Mouse (Mus musculus) MEL-GATA-1-ER (cell line): ENCODE data around the gene Cd36.
A peak's percentile ranks its signal among the peaks of the same experiment; 100 is the strongest.

Source experiments
- DNase-seq: peaks from one replicate; pipeline ENCODE4 v3.0.0-alpha.2; 2012; ENCODE audit warnings: low read depth; ENCODE audit errors: extremely low read depth

The Cd36 gene

DNA sequence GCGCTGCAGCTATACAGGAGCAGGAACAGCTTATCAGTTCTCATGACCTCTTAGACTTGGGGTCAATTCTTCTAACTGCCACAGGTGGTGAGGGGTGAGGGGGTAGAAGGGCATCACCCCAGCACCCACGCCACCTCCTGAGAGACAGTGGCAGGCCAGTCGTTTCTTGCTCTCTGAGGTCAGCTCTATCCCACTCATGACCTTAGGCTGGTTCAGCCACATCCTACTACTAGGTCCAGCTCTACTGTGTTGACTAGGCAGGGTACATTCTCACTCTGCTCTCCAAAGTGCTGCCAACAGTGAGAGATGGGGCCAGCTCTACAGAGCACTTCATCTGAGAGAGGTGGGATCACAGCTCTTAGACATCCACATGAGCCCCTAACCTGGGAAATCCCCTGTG lies 30.2 kb downstream of the Cd36 start:
- DNase-seq, result no peak

DNA sequence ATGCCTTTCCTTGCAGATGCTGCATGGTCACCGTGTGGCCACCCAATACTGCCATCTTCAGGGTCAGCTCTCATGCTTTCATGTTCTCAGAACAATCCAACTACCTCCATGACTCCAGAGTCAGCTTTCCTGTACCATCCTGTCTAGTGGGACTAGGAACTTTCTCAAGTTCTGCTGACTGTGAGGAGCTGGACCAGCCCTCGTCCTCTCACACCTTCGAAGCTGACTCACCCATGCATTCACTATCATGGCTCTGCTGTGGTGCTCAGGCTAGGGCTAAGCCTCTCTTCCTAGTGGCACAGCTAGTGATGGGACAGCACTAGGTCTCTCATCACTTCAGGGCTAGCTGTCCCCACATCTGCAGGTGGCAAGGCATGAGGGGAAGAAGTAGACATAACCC lies 30.7 kb downstream of the Cd36 start:
- DNase-seq, result no peak

DNA sequence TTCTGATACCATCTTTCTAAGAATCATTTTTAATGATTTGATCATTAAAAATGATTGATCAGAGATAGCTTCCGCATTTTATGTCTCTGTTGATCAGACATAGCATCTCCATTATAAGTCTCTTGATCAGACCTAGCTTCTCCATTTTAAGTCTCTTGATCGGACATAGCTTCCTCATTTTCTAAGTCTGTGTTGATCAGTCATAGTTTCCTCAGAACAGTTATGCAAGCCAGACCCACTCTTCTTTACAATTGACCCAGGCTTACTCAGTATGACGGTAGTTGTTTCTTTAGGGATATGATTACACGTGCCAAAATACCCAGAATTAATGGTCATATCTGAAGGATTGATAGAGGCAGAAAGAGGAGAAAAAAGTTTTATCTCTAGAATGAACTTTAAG lies 31.3 kb downstream of the Cd36 start:
- peak; percentile 3 for DNase-seq

DNA sequence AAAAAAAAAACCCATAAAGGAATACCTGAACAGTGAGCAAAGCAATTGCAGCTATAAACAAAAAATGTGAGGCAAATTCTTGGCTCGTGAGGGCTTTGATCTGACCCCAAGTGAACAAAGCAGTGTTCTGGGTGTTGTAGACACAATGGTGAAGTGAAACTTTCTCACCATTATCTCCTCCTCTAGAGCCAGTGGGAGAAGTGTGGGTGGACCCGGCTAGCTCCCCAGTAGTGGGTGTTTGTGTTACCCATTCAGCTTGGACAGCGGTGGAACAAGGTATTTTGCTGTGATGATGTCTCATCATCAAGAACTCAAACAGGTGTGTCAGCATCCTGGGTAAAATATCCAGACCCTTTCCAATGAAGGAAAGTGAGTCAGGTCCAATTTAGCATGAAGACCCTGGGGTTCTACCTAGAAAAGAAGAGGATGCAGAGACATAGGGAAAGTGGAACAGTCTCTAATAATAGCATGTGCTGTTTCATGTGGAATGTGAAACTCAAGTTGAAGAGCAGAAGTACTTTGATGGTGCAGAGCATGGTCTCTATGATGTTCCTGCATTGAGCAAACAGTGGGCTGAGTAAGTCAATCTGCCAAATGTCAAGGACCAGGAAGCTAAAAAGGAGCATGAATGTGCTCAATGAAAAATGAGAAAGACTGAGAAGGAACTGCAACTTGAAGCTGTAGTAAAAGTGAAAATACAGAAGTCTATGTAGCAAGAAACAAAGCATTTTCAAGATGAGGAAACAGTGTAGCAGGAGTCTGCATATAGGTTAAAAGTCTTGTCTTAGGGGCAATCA lies 34.3 kb downstream of the Cd36 start:
- DNase-seq, result no peak

DNA sequence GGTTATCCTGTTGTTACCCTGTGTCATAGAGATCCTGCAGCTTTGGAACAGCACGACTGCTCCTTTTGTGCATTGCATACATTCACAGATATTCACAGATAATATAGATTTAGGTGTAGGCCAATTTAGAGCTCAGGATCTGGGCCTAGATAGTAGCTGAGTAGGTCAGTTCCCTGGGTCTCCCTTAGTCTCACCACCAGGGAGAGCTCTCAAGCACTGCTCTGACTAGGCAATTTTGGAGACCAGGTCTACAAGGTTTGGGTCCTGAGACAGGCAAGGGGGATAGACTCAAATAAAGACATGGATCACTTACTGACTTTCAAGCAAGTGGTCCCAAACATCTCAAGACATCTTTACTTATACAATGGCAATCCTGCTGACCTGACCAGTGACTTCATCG lies 38.0 kb downstream of the Cd36 start:
- no peak for DNase-seq

DNA sequence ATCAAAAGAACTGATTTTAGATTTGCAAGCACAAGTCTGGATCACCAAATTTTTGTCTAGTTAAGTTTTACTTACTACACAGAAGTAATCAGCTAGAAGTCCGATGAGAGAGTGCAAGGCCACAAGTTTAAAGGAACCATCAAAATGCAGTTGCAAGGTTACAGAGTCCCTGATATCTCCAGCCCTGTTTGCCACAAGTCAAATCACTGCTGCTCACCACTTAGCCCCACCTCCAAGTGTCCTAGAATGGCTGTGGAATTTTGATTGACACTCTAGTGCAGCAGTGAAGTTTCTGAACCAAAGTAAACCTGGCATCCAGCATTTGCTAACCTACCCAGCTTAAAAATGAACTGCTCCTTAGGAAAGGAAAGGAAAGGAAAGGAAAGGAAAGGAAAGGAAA lies 39.0 kb downstream of the Cd36 start:
- DNase-seq, result no peak

DNA sequence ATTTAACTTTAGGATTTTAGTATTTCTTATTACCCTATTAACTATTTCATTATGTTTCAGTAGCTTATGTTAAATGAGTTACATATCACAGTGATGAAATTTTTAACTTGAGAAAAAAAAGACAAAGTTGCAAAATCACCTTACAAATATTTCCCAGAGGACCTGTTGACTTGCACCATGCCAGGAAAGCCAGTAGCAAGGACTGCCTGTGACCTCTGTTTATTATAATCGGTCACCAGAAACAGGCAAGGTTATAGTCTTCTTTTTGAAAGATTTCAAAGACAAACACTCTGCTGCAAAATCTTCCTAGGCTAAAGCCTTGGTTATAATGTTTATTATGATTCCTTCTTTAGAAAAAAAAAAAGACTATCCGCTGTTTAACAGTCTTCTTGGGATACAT lies 39.9 kb downstream of the Cd36 start:
- DNase-seq, result no peak

DNA sequence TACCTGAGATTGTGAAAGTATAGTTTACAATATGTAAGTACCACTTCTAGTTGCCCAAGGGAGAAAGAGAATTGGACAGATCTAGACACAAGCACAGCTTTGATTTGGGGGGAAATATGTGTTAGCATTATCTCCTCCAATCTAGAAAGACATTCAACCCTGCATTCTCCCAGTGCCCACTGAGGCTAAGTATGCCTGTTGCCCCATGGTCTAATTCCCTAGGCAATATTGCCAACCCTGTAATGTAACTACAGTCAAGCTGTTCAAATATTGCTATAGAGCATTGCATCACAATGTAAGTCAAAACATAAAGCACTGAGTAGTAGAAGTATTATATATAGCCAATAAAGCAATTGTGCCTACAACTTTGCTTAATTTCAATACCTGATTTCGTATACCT lies 40.3 kb downstream of the Cd36 start:
- no peak for DNase-seq

DNA sequence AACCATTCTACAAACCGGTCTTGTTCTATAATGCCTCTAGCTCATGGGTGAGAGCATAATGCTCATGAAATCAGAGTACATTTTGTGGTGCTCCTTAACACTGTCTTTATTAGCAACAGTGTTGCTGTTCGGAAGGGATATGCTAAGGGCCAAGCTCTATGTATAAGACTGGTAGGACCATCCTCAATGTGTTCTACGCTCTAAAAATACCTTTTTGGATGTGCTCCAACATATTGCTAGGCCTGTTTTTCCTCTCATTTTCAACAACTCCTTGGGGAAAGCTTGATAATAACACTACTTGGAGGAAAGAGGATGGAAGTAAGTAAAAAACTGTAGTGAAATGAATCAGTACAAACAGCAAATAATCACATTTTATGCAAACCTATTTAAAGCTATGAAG lies 44.7 kb downstream of the Cd36 start:
- DNase-seq, result no peak

DNA sequence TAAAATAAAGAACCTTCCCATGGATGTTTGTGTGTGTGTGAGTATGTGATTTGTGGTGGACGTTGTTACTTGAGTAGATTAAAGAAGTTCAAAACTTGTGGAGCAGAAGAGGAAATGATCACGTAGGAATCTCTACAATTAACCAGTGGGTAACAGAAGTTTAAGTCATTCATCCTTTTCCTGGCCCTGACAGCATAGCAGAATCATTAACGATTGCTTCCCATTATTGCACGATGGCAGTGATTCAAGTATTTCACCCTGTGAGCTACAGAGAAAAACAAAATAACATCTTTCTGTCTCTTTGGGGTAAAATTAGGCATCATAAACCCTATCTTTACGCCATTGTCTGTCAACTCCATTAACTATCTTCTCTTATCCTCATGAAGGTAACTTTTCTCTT lies 45.3 kb downstream of the Cd36 start:
- DNase-seq, result no peak

DNA sequence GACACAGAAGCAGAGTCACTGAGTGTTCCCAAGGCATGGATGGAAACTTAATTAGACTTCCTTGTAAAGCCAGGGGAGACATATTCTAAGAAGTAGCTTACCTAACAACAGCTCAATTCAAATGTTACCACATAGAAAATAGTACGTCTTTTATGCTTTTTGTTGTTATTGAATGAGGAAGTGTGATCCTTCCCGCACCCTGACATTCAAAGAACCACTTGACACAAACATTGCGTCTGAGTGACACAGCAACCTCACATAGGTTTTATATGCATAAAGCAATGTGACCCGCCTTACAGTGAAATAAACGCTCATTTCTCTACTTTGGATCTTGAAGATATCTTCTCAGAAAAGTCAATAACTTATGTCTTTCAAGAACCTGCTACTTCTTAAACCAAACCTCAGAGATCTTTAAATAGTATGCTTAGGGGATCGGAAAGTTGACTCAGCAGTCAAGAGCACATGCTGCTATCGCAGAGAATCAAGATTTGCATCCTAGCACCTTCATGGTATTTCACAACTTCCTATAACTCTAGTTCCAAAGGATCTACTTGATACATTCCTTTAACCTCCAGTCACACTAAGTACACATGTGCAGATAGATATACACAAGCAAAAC lies 46.4 kb downstream of the Cd36 start:
- DNase-seq, result no peak

DNA sequence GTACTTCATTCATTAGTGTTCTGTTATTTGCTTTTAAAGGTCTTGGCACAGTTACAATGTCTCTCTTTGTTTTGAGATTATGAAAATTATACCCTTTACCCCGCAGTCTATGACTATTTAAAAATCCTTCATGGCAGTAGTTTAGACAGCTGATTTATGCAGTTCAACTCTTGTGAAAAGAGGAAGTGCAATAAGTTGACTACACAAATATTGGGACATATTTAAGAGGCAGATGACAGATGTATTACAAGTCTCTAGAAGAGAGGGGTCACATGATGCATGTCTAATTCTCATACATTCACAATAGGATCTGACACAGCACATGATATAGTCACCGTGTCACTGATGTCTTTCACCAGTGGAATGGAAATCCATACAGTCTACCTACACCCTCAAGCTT lies 49.1 kb downstream of the Cd36 start:
- DNase-seq, result no peak

DNA sequence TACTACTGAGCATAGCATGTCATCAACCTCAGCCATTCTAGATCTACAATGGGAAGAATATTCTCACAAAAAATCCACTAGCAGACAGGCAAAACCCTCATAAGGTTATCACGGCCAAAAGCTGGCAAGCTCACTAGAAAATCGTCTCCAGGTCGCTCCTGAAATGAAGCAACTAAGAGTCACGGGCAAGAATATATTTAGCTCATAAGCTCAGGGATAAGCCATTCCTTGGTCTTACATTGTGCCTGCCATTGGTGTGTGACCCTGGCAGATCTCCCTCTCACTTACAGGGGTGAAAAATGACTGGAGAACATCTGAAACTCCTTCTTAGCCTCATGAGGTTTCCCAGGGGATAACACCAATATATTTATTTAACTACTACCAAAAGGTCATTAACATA lies 52.2 kb downstream of the Cd36 start:
- DNase-seq, result no peak

DNA sequence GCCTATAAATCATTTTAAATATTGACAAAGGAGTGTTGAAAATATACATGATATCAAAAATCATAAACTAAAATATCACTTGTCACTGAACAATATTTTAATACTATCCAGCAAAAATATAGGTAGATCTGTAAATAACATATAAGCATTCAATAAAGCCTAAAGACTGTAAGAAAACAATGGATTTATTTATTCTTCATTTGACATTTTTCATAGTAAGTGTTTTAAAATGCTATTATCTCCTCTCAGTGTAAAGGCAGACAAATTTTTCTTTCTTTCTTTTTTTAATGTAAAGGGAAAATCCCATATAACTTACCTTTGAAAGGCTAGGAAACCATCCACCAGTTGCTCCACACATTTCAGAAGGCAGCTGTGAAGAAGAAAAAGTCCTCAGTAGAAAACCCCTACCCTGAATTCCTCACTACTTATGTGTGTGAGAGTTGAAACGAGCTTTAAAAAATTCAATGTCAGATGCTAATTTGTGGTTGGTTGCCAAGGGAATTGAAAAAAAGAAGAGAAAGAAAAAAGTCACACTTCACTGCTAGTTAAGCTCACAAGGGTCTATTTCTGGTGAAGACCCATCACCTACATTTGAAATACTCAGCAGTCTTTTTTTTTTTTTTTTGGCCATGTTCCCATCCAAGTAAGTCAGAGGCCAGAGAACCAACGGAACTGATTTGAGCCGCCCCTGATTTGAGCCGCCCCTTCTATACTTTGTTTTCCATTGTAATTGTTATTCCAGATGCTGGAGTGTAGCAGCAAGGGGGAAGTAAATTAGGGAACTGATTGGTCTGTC lies 53.1 kb downstream of the Cd36 start:
- no peak for DNase-seq

DNA sequence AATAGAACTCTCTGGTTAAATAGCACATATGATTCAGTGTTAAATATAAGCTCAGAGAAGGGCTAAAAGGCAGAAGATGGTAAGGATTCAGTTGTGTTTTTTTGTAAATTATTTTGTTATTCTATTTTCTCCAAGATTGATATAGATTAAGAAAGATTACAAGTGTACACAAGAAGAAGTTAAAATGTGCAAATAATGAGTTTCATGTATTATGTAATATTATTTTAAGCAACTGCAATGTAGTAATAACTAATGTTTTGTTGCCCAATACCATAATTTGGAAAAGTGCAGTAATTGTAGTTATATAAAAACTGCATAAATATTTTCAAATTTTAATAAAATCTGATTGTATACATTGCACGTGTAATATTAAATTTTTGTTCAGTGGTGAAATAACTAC lies 54.8 kb downstream of the Cd36 start:
- no peak for DNase-seq

DNA sequence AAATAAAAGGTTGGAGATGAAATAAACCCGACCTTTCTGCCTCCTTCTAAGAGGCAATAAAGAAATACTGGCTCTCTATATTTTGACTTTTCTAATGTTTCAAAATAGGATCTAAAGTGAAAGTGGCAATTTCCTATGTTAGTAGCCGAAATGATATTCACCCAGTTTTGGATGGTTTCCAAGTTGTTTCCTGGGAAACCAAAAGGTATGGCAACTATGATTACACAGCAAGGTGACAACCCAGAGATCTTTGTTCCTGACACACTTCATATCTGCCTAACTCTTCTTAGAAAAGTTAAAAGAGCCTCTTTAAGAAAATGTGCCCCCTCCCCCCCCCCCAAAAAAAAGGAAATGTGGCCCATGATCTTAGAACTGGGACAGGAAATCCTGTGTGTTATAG lies 58.1 kb downstream of the Cd36 start:
- no peak for DNase-seq

DNA sequence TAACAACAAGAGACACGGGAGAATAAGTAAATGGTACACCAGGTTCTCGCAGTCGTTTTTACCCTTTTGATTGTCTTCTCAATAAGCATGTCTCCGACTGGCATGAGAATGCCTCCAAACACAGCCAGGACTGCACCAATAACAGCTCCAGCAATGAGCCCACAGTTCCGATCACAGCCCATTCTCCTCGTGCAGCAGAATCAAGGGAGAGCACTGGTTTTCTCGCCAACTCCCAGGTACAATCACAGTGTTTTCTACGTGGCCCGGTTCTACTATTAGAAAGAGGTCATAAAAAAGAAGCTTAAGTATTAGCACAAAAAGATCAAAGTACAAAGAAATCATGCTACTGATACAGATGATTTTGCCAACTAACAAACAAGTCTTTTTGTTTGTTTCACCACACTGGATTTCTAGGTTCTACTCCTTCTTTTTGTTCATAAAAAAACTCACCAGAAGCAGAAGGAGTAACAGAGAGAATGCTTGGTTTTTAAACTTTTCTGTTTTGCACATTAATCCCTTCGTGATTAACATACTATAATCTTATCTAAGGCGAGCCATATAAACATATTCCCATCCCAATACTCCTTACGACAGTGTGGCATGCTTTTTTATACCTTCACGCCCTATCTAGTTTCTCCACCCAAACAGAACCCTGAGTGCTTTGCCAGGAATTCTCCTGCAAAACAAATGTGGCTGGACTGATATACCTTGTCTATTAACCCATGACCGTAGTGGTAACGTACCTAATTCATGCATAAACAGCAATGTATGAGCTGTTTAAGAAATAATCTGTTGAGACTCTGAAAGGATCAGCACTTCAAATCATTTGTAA lies 59.7 kb downstream of the Cd36 start:
- no peak for DNase-seq

DNA sequence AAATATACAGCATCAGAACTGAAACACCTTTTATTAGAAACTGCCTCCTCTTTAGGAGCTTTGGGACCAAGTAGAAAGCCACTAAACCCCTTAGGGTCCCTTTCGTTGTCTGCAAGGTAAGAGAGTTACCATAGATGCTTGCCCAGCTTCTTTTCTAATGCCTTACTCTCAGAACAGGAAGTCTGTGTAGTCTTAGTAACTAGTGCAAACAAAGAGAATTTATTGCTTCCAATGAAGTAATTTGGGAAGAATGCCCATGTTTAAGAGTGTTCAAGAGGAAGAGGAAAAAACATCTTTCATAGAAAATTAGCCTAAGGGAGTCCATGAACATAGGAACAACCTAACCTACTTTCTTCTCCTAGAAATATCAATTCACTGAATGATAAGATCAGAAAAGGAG lies 67.2 kb downstream of the Cd36 start:
- DNase-seq, result no peak

DNA sequence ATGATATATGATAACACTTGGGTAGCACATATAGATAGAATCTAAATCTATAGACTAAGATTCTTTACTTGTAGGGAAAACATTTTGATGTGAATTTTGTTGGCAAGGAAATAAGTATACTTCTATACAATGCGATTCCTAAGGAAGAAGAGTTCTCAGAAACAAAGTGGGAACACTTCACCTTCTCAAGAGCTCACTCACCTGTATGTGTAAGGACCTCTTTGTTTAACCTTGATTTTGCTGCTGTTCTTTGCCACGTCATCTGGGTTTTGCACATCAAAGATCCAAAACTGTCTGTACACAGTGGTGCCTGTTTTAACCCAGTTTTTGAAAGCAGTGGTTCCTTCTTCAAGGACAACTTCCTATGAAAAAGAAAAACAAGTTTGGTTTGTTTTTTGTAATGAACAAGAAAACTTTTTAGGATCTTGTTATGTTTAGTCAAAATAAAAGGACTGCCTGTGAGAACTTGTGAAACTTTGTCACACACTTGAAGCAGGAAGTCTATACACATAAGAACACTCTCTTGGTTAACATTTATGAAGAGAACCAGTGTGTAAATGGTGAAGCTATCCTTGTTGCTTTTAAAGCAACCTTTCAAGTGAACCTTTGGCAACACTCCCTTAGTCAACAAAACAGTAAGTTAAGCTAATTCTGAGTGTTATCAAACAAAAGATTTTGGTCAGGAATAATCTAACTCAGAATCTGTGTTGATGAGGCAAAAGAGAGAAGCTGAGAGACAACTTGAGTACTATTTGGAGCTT lies 68.2 kb downstream of the Cd36 start:
- DNase-seq, result no peak

DNA sequence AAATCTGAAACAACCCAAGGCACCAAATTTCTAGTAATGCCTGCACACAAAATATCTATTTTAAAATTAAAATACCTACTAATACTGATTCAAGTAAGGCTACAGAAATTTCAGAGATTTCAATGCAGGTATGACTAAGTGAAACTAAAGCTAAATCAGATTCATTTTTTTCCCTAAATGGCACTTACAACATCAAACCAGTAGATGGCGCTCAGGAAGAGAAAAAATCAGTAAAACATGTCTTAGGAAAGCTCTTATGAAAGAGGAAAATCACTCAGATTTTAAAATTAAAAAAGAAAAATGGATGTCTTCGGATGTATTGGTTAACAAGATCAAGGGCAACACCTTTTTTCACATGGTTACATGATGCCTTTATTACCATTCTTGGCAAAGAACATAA lies 72.4 kb downstream of the Cd36 start:
- DNase-seq, result peak; percentile 11

DNA sequence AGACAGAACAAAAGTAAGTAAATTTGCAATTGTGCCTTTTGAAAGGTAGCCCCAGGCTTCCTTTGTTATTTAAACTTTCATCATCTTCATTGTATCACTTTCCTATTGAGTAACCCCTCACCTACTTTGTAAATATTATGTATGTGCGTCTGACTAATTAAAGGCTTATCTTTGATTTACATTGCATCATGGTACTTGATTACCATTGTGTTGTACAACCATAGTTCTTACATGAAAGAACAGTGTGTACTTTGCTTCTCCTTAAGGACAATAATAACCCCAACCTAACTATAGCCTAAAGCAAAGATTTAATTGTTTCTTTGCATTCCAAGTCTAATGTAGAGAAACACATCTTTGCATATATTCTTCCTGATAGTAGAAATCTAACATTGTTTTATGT lies 78.3 kb downstream of the Cd36 start:
- DNase-seq, result no peak
